8 mouse cellular contexts compared by ENCODE assay signal in genomic region chr16:55480304-55480703, GRCm38 (mm10).
DNase-seq lines count a peak whose midpoint lies in the region; ATAC-seq and TF ChIP-seq lines count a peak whose summit lies in the region.

No protein-coding gene starts in this region.

- H3K9me3 ChIP-seq in heart, embryonic 11.5 days (replicated peaks; ENCODE audit: control insufficient read depth, low read length) = no peaks in the 10 kb centered on the region

- no peak overlapping the region for H3K4me2 ChIP-seq in heart, embryonic 11.5 days

- H3K4me3 ChIP-seq in heart, embryonic 11.5 days (ENCODE audit: low read depth, low read length) = no peak overlapping the region

- H3K9ac ChIP-seq in heart, embryonic 11.5 days (ENCODE audit: low read depth, low read length) = no peak overlapping the region

- H3K27me3 ChIP-seq in heart, embryonic 11.5 days (ENCODE audit: control insufficient read depth, insufficient read depth, low read length) = no peaks in the 10 kb centered on the region

- no peak for ATAC-seq in heart, embryonic 11.5 days (replicated peaks; ENCODE audit: insufficient number of reproducible peaks, low FRiP score, low TSS enrichment)

- no peak for TF ChIP-seq POLR2A in brain, embryonic 14.5 days (IDR thresholded peaks at IDR 0.05; ENCODE audit: borderline replicate concordance, extremely low read depth, insufficient read depth, insufficient read length, poor library complexity, severe bottlenecking)

- no peaks in the 10 kb centered on the region for H3K4me1 ChIP-seq in heart, embryonic 11.5 days (ENCODE audit: control insufficient read depth, insufficient read depth, low read length)

- H3K27ac ChIP-seq in heart, embryonic 11.5 days (ENCODE audit: low read depth, low read length) = no peak overlapping the region

- no peaks in the 10 kb centered on the region for H3K36me3 ChIP-seq in heart, embryonic 11.5 days (ENCODE audit: control insufficient read depth, insufficient read depth, low read length)

- peak; percentile 15 for DNase-seq in heart, adult 8-10 months (ENCODE audit: low spot score)
- peak; percentile 9 to 14 for DNase-seq in B cell, adult 2 months
- peak; percentile 71 for DNase-seq in brain, embryonic 14.5 days (ENCODE audit: low read depth)
- peak; percentile 46 for DNase-seq in lung, postnatal 36 days
- DNase-seq in frontal cortex, postnatal 25 days (ENCODE audit: low spot score in 2 of 2) = no peak
- DNase-seq in adrenal gland, postnatal 14 days = no peak
- DNase-seq in yolk sac, embryonic 10.5 days (ENCODE audit: low spot score) = no peak

- WGBS in heart, embryonic 11.5 days (ENCODE audit: insufficient replicate concordance) = 58% methylated on average over 7 of the region's 7 CpGs

- no peak for TF ChIP-seq CTCF in brain, embryonic 14.5 days (IDR thresholded peaks at IDR 0.05; ENCODE audit: borderline replicate concordance, extremely low read depth, insufficient read depth, insufficient read length)

Comparison
In these comparisons a context has a peak if more than half of its experiments do, and no peak if none do; other contexts are left out.
1. DNase-seq: peak in heart, adult 8-10 months (single experiment), B cell, adult 2 months (2 of 2), brain, embryonic 14.5 days (single experiment) and lung, postnatal 36 days (single experiment); none in frontal cortex, postnatal 25 days (0 of 2), adrenal gland, postnatal 14 days (single experiment) and yolk sac, embryonic 10.5 days (single experiment).